Mouse (Mus musculus): Measurements from ENCODE around the gene Eif4e1b.

Gene Eif4e1b

GRCm38 (mm10) chr13:54783698-54784097, at the start of gene Eif4e1b:
TSS of gene Eif4e1b (plus strand) at chr13:54783998.
- no peak for DNase-seq

DNA sequence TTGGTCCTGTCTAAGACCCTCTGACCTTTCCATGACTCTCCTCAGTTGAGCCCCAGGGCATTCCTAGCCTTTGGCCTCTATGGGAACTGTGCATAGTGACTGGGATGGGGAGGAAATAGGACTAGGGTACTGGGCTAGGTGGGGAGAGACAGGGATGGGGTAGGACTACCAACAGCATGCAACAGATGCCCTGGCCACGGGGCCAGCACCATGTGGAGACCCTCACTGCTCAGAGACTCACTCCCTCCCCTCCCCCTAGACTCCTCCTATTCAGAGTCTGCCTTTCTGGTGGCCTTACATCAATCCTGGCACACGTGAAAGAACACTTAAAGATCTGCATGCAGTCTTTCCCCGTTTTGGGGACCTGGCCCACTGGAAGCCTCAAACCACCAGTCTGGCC, 46.9 kb upstream of the Eif4e1b start:
- DNase-seq = no peak

GRCm38 (mm10) chr13:54737488-54738212, 46.1 kb upstream of the Eif4e1b start:
- DNase-seq = no peak

DNA sequence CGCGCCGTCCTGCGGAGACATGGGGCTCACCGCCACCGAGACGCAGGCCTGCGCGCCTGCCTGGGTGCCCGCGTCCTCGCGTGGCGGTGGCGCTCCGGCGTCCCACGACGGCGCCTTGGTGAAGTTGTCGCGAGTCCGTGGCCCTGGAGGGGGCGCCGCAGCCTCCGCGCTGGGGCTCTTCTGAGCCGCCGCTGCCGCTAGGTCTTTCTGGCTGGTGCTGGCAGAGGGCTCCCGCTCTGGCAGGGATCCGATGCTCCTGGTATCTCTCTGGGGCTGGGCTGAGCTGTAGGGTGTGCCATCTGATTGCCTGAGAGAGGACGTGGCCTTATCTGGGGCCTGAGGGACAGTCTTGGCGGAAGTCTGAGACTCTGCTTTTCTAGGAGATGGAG, 45.6 kb upstream of the Eif4e1b start:
- DNase-seq = no peak

DNA sequence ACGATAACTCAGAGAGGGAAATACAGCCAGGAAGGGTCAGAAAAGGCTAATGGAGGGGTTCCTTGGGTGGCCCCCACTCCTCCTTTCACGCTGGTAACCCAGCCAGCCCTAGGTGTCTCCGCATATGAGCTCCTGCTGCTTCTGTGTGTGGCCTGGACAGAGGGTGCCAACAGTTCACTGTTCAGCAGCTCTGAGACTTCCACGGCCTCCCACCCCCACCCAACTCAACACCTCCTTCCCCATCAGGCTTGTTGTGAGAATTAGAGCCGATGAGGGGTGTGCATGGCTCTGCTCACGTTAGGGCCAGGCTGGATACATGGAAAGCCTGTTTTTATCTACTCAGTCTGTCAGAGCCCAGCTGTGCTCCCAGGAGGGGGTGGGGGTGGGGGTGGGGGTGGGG, 37.7 kb upstream of the Eif4e1b start:
- no peak for DNase-seq

- DNase-seq = no peak
These were observed 36.9 kb upstream of the Eif4e1b start for GRCm38 (mm10) chr13:54746896-54747295.

GRCm38 (mm10) chr13:54748190-54748589, 35.6 kb upstream of the Eif4e1b start:
- no peak for DNase-seq

DNA sequence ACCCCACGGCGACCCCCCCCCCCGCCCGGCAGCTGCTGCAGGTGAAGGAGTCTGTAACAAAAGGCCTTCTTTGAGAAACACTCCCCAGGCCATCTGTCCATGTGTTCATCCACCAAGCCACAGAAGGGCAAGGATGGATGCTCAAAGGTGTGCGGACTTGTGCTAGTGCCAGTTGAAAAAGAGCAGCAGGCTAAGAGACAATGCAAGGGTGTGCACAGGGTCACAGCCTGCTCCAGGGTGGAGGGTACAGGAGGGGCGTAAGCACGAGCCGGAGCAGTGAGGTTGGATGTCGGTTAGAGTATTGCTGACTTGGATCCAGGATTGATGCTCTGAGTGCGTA, 35.1 kb upstream of the Eif4e1b start:
- no peak for DNase-seq

- peak in 1 of 2 experiments; percentile 50 for DNase-seq
These were observed 34.5 kb upstream of the Eif4e1b start for GRCm38 (mm10) chr13:54749061-54749863.

- DNase-seq = no peak
These were observed 33.9 kb upstream of the Eif4e1b start, which contains the start of gene Gprin1 for GRCm38 (mm10) chr13:54749864-54750411. TSS of gene Gprin1 (minus strand) at chr13:54749874.

DNA sequence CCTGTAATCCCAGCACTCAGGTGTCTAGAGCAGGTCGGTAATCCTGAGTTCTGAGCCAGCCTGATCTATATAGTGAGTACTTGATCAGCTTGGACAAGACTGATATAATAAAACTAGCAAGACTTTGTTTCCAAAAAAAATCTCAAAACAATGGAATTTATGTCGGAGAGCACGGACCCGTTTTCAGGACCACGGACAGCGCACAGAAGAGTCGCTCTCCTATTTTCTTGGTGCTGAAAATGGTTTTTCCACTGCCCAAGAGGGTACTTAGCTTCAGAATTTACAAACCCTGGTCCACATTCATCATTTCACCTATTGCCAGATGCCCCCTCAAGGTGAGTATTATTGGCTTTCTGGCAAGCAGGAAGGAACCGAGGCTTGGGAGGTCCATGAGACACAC, 33.1 kb upstream of the Eif4e1b start:
- DNase-seq = peak in 1 of 2 experiments; percentile 49

- no peak for DNase-seq
These were observed 31.1 kb upstream of the Eif4e1b start for GRCm38 (mm10) chr13:54752656-54753055.

GRCm38 (mm10) chr13:54753733-54754132, 30.1 kb upstream of the Eif4e1b start:
- DNase-seq = no peak

- DNase-seq = no peak
These were observed 29.4 kb upstream of the Eif4e1b start for GRCm38 (mm10) chr13:54754169-54755080.

- no peak for DNase-seq
These were observed 28.5 kb upstream of the Eif4e1b start for GRCm38 (mm10) chr13:54755201-54755830.

- no peak for DNase-seq
These were observed 27.6 kb upstream of the Eif4e1b start for GRCm38 (mm10) chr13:54756156-54756712.

GRCm38 (mm10) chr13:54757093-54757830, 26.5 kb upstream of the Eif4e1b start:
- DNase-seq = no peak

DNA sequence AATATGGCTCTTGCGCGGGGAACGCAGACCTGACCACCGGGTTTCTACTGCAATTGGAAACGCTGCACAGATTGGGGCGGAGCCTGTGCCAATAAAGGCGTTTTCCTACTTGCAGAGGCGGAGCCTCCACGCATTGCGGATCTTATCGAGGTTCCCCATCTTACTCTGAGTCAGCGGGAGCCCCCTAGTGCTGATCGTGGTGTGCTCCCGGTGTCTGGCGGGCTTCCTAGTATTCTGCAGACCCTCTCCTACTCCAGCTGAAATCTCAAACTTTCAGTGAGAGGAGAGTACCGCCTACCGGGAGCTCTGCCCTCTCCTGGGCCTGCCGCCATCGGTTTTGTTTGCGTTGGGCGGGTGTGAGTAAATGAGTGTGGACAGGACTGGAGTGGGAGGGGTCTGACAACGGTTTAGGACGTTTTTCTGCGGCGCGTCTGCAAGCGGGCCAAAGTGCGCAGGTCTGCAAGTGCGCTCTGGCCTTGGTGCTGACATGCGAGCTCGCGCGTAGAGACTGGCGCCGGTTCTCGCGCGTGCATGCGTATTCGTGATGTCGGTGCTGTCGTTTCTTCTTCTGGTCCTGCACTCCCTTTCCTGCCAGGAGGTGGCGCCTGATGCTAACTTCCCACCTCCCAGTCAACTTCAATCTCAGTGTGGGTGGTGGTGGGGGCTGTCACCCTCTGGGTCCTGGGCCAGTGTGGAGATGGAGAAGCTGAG, 25.6 kb upstream of the Eif4e1b start:
- DNase-seq = peak; percentile 78 to 87

GRCm38 (mm10) chr13:54758756-54759470, 24.9 kb upstream of the Eif4e1b start:
- no peak for DNase-seq

GRCm38 (mm10) chr13:54759496-54759895, 24.3 kb upstream of the Eif4e1b start:
- DNase-seq = no peak

All from kidney, postnatal 25 days (tissue).